Mouse (Mus musculus): Measurements from ENCODE around the gene Zzef1. TPM values are rescaled to one million over a fixed set of nuclear protein-coding genes. Genes with fewer than 3 reads are reported as not detected.

The Zzef1 gene
- polyA plus RNA-seq, 1 experiment = 104 TPM

GRCm38 (mm10) chr11:72804586-72804985 is 8.6 kb downstream of the Zzef1 start:
- Histone ChIP-seq H3K36me3 (ENCODE audit: control insufficient read depth, insufficient read depth, low read length) (peaks cover 5% of the 10 kb centered on the region), H3K27ac (ENCODE audit: insufficient read depth, low read depth, low read length) (peak overlapping the region; percentile 10; the same call in 1 of the 2 replicates), H3K4me1 (ENCODE audit: control insufficient read depth, insufficient read depth, insufficient read length, low read length) (peaks cover 46% of the 10 kb centered on the region), H3K27me3 (ENCODE audit: control insufficient read depth, insufficient read depth, low read length) (no peaks in the 10 kb centered on the region), H3K4me3 (ENCODE audit: low read depth, low read length) (no peak overlapping the region)
- TF ChIP-seq CTCF (IDR thresholded peaks at IDR 0.05; ENCODE audit: extremely low read depth, insufficient read length, insufficient replicate concordance, low read depth, low read length) = no peak
- no peak for TF ChIP-seq POLR2A (IDR thresholded peaks at IDR 0.05; ENCODE audit: low read depth, low read length)

DNA sequence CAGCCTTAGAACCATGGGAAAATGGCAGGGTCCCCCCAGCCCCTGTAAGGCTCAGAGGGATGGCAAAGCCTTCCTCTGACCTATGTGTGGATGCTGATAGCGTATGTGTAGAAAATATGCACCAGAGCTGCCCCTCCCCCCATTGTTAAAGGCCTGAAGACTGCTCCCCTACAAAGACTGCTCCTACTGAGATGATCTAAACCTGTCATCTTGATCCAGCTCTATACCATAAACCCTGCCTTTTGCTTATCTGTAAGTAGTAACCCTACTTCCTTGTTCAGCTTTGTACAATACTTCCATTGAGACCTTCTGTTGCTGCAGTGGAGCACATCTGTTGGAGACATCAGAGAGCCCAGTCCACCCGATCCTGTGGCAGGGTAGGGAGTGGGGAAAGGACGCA is 9.2 kb downstream of the Zzef1 start:
- TF ChIP-seq POLR2A (IDR thresholded peaks at IDR 0.05; ENCODE audit: low read depth, low read length) = no peak
- TF ChIP-seq CTCF (IDR thresholded peaks at IDR 0.05; ENCODE audit: extremely low read depth, insufficient read length, insufficient replicate concordance, low read depth, low read length) = no peak
- Histone ChIP-seq H3K27ac (ENCODE audit: insufficient read depth, low read depth, low read length) (peak overlapping the region; percentile 10), H3K27me3 (ENCODE audit: control insufficient read depth, insufficient read depth, low read length) (no peaks in the 10 kb centered on the region), H3K36me3 (ENCODE audit: control insufficient read depth, insufficient read depth, low read length) (peaks cover 5% of the 10 kb centered on the region), H3K4me1 (ENCODE audit: control insufficient read depth, insufficient read depth, insufficient read length, low read length) (peaks cover 42% of the 10 kb centered on the region), H3K4me3 (ENCODE audit: low read depth, low read length) (no peak overlapping the region)
- 37% methylated on average over 3 of the region's 3 CpGs for WGBS

- no peaks in the 10 kb centered on the region for H3K27me3 ChIP-seq (ENCODE audit: control insufficient read depth, insufficient read depth, low read length)
- H3K36me3 ChIP-seq (ENCODE audit: control insufficient read depth, insufficient read depth, low read length) = peaks cover 5% of the 10 kb centered on the region
- peaks cover 39% of the 10 kb centered on the region for H3K4me1 ChIP-seq (ENCODE audit: control insufficient read depth, insufficient read depth, insufficient read length, low read length)
- H3K27ac ChIP-seq (ENCODE audit: insufficient read depth, low read depth, low read length) = peak overlapping the region; percentile 37
- H3K4me3 ChIP-seq (ENCODE audit: low read depth, low read length) = no peak overlapping the region
- TF ChIP-seq CTCF (IDR thresholded peaks at IDR 0.05; ENCODE audit: extremely low read depth, insufficient read length, insufficient replicate concordance, low read depth, low read length) (no peak), POLR2A (IDR thresholded peaks at IDR 0.05; ENCODE audit: low read depth, low read length) (no peak)
- 33% methylated on average over 2 of the region's 2 CpGs for WGBS
Observed at GRCm38 (mm10) chr11:72806556-72806955, 10.5 kb downstream of the Zzef1 start.

- H3K27me3 ChIP-seq (ENCODE audit: control insufficient read depth, insufficient read depth, low read length) = no peaks in the 10 kb centered on the region
- 19% methylated on average over 4 of the region's 4 CpGs for WGBS
Observed at GRCm38 (mm10) chr11:72807992-72808391, 12.0 kb downstream of the Zzef1 start.

GRCm38 (mm10) chr11:72813687-72814086 is 17.7 kb downstream of the Zzef1 start:
- Histone ChIP-seq H3K4me3 (ENCODE audit: low read depth, low read length) (no peak overlapping the region), H3K27ac (ENCODE audit: insufficient read depth, low read depth, low read length) (no peak overlapping the region), H3K36me3 (ENCODE audit: control insufficient read depth, insufficient read depth, low read length) (peaks cover 6% of the 10 kb centered on the region), H3K27me3 (ENCODE audit: control insufficient read depth, insufficient read depth, low read length) (no peaks in the 10 kb centered on the region), H3K4me1 (ENCODE audit: control insufficient read depth, insufficient read depth, insufficient read length, low read length) (peaks cover 7% of the 10 kb centered on the region; the same call in 1 of the 2 replicates)
- 95% methylated on average over 5 of the region's 5 CpGs for whole genome bisulfite sequencing
- TF ChIP-seq CTCF (IDR thresholded peaks at IDR 0.05; ENCODE audit: extremely low read depth, insufficient read length, insufficient replicate concordance, low read depth, low read length) (no peak), POLR2A (IDR thresholded peaks at IDR 0.05; ENCODE audit: low read depth, low read length) (no peak)

More at GRCm38 (mm10) chr11:72807992-72808391, 12.0 kb downstream of the Zzef1 start:
- peaks cover 30% of the 10 kb centered on the region; the same call in 1 of the 2 replicates for H3K4me1 ChIP-seq (ENCODE audit: control insufficient read depth, insufficient read depth, insufficient read length, low read length)
- peak overlapping the region; percentile 91 for H3K27ac ChIP-seq (ENCODE audit: insufficient read depth, low read depth, low read length)
- no peak overlapping the region for H3K4me3 ChIP-seq (ENCODE audit: low read depth, low read length)
- no peak for TF ChIP-seq CTCF (IDR thresholded peaks at IDR 0.05; ENCODE audit: extremely low read depth, insufficient read length, insufficient replicate concordance, low read depth, low read length)
- no peak for TF ChIP-seq POLR2A (IDR thresholded peaks at IDR 0.05; ENCODE audit: low read depth, low read length)
- peaks cover 2% of the 10 kb centered on the region for H3K36me3 ChIP-seq (ENCODE audit: control insufficient read depth, insufficient read depth, low read length)

GRCm38 (mm10) chr11:72814188-72814587 is 18.2 kb downstream of the Zzef1 start:
- no peak for TF ChIP-seq POLR2A (IDR thresholded peaks at IDR 0.05; ENCODE audit: low read depth, low read length)
- TF ChIP-seq CTCF (IDR thresholded peaks at IDR 0.05; ENCODE audit: extremely low read depth, insufficient read length, insufficient replicate concordance, low read depth, low read length) = no peak
- Histone ChIP-seq H3K27me3 (ENCODE audit: control insufficient read depth, insufficient read depth, low read length) (no peaks in the 10 kb centered on the region), H3K36me3 (ENCODE audit: control insufficient read depth, insufficient read depth, low read length) (peaks cover 10% of the 10 kb centered on the region), H3K27ac (ENCODE audit: insufficient read depth, low read depth, low read length) (no peak overlapping the region), H3K4me1 (ENCODE audit: control insufficient read depth, insufficient read depth, insufficient read length, low read length) (peaks cover 7% of the 10 kb centered on the region; the same call in 1 of the 2 replicates), H3K4me3 (ENCODE audit: low read depth, low read length) (no peak overlapping the region)
- WGBS = 95% methylated on average over 2 of the region's 2 CpGs

GRCm38 (mm10) chr11:72816859-72817258 is 20.8 kb downstream of the Zzef1 start:
- WGBS = 85% methylated on average over 1 of the region's 1 CpGs
- Histone ChIP-seq H3K4me3 (ENCODE audit: low read depth, low read length) (no peak overlapping the region), H3K4me1 (ENCODE audit: control insufficient read depth, insufficient read depth, insufficient read length, low read length) (peaks cover 10% of the 10 kb centered on the region; the same call in 1 of the 2 replicates), H3K27me3 (ENCODE audit: control insufficient read depth, insufficient read depth, low read length) (no peaks in the 10 kb centered on the region), H3K36me3 (ENCODE audit: control insufficient read depth, insufficient read depth, low read length) (peaks cover 25% of the 10 kb centered on the region), H3K27ac (ENCODE audit: insufficient read depth, low read depth, low read length) (no peak overlapping the region)
- no peak for TF ChIP-seq CTCF (IDR thresholded peaks at IDR 0.05; ENCODE audit: extremely low read depth, insufficient read length, insufficient replicate concordance, low read depth, low read length)
- no peak for TF ChIP-seq POLR2A (IDR thresholded peaks at IDR 0.05; ENCODE audit: low read depth, low read length)

Measured in small intestine, adult 2 months (tissue).